Mouse (Mus musculus) E14TG2a.4 (cell line): ENCODE results near the gene Hdac9.

Experiments
- H3K27me3 ChIP-seq: 2 replicates; pipeline ENCODE4 v1.6.1; 2014; ENCODE audit warnings: low read length, control low read depth; ENCODE audit not compliant: insufficient read depth
- H3K36me3 ChIP-seq: 2 replicates; pipeline ENCODE4 v1.6.1; 2014; ENCODE audit warnings: low read length, control low read depth; ENCODE audit not compliant: insufficient read depth
- H3K4me1 ChIP-seq: replicated peaks from 2 replicates; pipeline ENCODE4 v1.6.1; 2014; ENCODE audit warnings: low read depth, low read length, control low read depth
- H3K4me3 ChIP-seq: replicated peaks from 2 replicates; pipeline ENCODE4 v1.5.1; 2014; ENCODE audit warnings: mild to moderate bottlenecking, low read length
- H3K9me3 ChIP-seq: 2 replicates; pipeline ENCODE4 v1.6.1; 2014; ENCODE audit warnings: low read length, control low read depth
- CTCF ChIP-seq: conservative IDR thresholded peaks from 2 replicates; pipeline ENCODE4 v1.5.1; 2014; ENCODE audit warnings: low read length
- NANOG ChIP-seq: IDR thresholded peaks from 2 replicates; pipeline ENCODE4 v1.6.1; 2014; ENCODE audit warnings: borderline replicate concordance, low read length, mixed read lengths
- POU5F1 ChIP-seq: IDR thresholded peaks from 2 replicates; pipeline ENCODE4 v1.6.1; 2014; ENCODE audit warnings: low read length, borderline replicate concordance

Hdac9 gene

DNA sequence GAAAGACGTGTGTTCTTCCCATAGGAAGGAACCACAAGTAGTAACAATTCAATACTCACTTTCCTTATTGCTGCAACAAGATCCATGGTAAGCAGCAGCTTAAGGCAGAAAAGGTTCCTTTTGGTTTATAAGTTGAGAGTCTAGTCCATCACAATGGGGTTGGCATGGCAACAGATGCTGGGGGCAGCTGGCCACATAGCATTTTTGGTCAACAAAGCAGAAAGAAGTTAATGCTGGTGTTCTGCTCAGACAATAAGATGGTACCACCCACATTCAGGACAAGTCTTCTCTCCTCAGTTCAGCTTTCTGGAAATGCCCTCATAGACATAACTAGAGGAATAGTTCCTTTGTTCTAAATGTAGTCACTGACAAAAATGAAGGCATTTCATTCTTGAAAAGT, at the start of gene Hdac9:
TSS of gene Hdac9 (minus strand) at position 101 of the 400 bp plus-strand sequence.
- H3K4me3 ChIP-seq = no peak within 1 kb of the TSS
- H3K9me3 ChIP-seq = no peaks in the 10 kb centered on the region
- H3K27me3 ChIP-seq = no peaks in the 10 kb centered on the region
- H3K36me3 ChIP-seq = no peaks in the 10 kb centered on the region
- 0 out of 2 replicates have a peak, but pooled peaks cover 3% of the 10 kb centered on the region for H3K4me1 ChIP-seq
- no peak for TF ChIP-seq CTCF
- no peak for TF ChIP-seq POU5F1
- TF ChIP-seq NANOG = no peak

GRCm38 (mm10) chr12:34949066-34949706, 32.3 kb upstream of the Hdac9 start:
- Histone ChIP-seq H3K9me3 (peaks cover 8% of the 10 kb centered on the region), H3K4me1 (no peaks in the 10 kb centered on the region), H3K4me3 (no peak overlapping the region), H3K36me3 (no peaks in the 10 kb centered on the region), H3K27me3 (no peaks in the 10 kb centered on the region)
- TF ChIP-seq CTCF (no peak), NANOG (no peak), POU5F1 (no peak)

DNA sequence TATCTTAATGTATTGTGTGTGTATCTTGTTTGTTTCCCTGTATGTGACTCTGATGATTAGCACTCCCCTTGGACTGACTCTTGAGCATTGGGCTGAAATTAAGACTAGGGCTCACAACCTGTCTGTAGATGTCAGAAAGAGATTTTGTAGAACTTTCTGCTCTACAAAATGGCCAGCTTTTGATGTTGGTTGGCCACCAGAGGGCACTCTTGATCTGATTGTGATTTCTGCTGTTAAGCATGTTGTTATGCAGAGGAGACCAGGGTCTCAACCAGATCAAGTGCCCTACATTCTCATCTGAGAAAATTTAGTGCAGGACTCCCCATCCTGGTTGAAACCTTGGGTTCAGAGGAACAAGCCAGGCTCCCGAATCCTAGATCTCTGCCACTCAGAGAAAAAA, 21.0 kb upstream of the Hdac9 start:
- Histone ChIP-seq H3K9me3 (peaks cover 31% of the 10 kb centered on the region), H3K36me3 (no peaks in the 10 kb centered on the region), H3K4me1 (no peaks in the 10 kb centered on the region), H3K4me3 (no peak overlapping the region), H3K27me3 (no peaks in the 10 kb centered on the region)
- TF ChIP-seq NANOG (no peak), POU5F1 (no peak), CTCF (no peak)

GRCm38 (mm10) chr12:34908008-34908407, 8.9 kb downstream of the Hdac9 start:
- H3K4me3 ChIP-seq = no peak overlapping the region
- H3K4me1 ChIP-seq = peaks cover 6% of the 10 kb centered on the region
- H3K36me3 ChIP-seq = no peaks in the 10 kb centered on the region
- H3K27me3 ChIP-seq = peaks cover 18% of the 10 kb centered on the region
- no peak for TF ChIP-seq POU5F1
- TF ChIP-seq NANOG = no peak
- TF ChIP-seq CTCF = no peak
- H3K9me3 ChIP-seq = no peaks in the 10 kb centered on the region

GRCm38 (mm10) chr12:34907506-34907850, 9.4 kb downstream of the Hdac9 start:
- no peaks in the 10 kb centered on the region for H3K36me3 ChIP-seq
- TF ChIP-seq CTCF (no peak), NANOG (no peak), POU5F1 (no peak)
- peaks cover 6% of the 10 kb centered on the region for H3K4me1 ChIP-seq
- peaks cover 18% of the 10 kb centered on the region for H3K27me3 ChIP-seq
- no peaks in the 10 kb centered on the region for H3K9me3 ChIP-seq
- peak overlapping the region; percentile 79 for H3K4me3 ChIP-seq

DNA sequence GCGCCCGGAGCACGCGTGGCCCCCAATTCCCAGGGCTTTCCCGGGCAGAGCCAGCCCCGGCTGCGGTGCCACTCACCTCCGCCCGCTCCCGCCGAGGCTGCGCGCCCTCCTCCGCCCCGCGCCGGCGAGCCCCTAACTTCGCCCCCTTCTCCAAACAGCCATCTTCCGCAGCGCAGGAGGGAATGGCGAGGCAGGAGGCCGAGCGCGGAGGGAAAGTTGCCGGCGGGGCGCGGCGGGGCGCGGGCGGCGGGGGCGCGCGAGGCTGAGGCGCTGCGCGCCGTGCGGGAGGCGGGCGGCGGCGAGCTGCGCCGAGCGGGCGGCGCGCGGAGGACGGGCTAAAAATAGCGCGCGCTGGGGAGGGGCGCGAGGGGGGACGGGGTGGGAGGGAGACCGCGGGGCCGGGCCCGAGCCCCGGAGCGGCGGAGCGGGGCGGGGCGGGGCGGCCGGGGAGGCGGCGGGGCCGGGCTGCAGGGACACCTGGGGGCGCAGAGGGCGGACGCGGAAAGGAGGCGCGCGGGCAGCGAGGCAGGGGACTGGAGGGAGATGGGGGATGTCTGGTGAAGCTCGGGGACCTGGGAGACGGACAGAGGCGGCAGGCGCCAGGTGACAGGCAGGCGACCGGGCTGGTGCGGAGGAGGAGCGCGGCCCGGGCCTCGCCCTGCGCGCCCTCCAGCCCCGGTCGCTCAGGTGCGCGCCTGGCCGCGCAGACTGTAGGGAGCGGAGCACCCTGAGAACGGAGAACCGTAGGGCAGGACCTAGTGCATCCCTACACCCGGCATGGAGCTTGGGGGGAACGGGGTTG, 10.0 kb downstream of the Hdac9 start:
- H3K4me1 ChIP-seq = peaks cover 6% of the 10 kb centered on the region
- H3K4me3 ChIP-seq = peak overlapping the region; percentile 89
- H3K27me3 ChIP-seq = peaks cover 18% of the 10 kb centered on the region
- H3K9me3 ChIP-seq = no peaks in the 10 kb centered on the region
- H3K36me3 ChIP-seq = no peaks in the 10 kb centered on the region
- TF ChIP-seq POU5F1 = no peak
- TF ChIP-seq CTCF = no peak
- TF ChIP-seq NANOG = no peak

DNA sequence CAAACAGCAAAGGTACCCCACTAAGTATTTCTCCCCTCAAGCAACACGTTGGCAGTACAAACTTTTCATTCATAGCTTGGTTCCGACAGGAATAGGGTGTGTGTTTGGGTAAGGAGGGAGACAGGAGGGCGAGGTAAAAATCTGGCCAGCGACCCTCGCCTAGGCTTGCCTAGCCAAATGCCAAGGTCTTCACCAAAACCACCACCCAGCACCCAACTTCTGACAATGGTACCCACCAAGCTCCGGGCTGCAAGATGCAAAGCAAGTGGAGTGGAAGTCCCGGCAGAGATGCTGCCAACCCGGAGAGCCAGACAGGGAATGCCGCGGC, 10.6 kb downstream of the Hdac9 start:
- H3K4me1 ChIP-seq = peaks cover 6% of the 10 kb centered on the region
- TF ChIP-seq NANOG = no peak
- TF ChIP-seq POU5F1 = no peak
- TF ChIP-seq CTCF = no peak
- H3K36me3 ChIP-seq = no peaks in the 10 kb centered on the region
- H3K9me3 ChIP-seq = no peaks in the 10 kb centered on the region
- H3K4me3 ChIP-seq = peak overlapping the region; percentile 89
- H3K27me3 ChIP-seq = peaks cover 18% of the 10 kb centered on the region

DNA sequence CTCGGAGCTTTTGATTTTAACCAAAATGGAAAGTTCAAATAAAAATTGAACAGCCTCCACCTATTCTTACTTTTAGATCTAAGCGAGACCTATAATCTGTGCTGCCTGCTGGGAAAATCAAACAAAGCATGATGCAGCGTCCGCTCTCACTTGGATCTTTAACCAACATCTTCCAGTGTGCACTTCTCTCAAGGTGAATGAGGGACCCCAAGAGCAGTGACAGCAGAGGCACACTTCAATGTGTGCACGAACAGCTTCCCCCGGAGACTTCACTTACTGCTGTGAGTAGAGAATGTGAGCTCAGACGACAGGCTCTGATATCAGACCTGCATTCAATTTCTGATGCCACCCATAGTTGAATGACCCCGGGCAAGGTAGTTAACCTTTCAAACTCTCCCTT, 16.7 kb downstream of the Hdac9 start:
- TF ChIP-seq NANOG = no peak
- TF ChIP-seq POU5F1 = no peak
- no peak for TF ChIP-seq CTCF
- H3K4me3 ChIP-seq = no peak overlapping the region
- H3K27me3 ChIP-seq = peaks cover 6% of the 10 kb centered on the region
- H3K9me3 ChIP-seq = no peaks in the 10 kb centered on the region
- H3K4me1 ChIP-seq = no peaks in the 10 kb centered on the region
- no peaks in the 10 kb centered on the region for H3K36me3 ChIP-seq

DNA sequence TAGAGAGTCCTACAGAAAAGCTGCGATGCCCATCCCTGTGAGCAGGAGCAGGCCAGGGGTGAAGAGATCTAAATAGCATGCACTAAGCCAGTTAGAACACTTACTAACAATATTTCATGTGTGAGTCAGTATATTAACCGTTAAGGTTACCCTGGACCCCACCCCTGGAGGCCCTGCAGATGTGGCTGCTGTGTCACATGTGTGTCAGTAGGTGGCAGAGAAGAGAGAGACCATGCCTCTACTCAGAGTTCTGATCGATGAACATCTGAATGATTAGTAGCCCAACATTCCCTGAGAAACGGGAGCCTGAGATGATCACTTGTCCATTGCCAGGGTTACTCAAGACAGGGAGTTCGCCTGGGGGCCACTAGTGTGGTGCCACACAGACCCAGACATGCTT, 22.0 kb downstream of the Hdac9 start:
- Histone ChIP-seq H3K4me1 (no peaks in the 10 kb centered on the region), H3K36me3 (no peaks in the 10 kb centered on the region), H3K9me3 (no peaks in the 10 kb centered on the region), H3K4me3 (no peak overlapping the region), H3K27me3 (no peaks in the 10 kb centered on the region)
- TF ChIP-seq POU5F1 (no peak), NANOG (no peak), CTCF (no peak)
